Mouse (Mus musculus): ENCODE measurements around the gene Cat.

Cat gene

GRCm38 (mm10) chr2:103484617-103485401 is at the start of gene Cat:
Gene Cat (minus strand): TSS chr2:103485160.
- DNase-seq (ENCODE audit: low spot score): peak; percentile 97

GRCm38 (mm10) chr2:103525596-103525995 is 40.6 kb upstream of the Cat start:
- DNase-seq (ENCODE audit: low spot score): no peak

GRCm38 (mm10) chr2:103516472-103516871 is 31.5 kb upstream of the Cat start:
- no peak for DNase-seq (ENCODE audit: low spot score)

- no peak for DNase-seq (ENCODE audit: low spot score)
Measured at GRCm38 (mm10) chr2:103515513-103516180, 30.7 kb upstream of the Cat start.

GRCm38 (mm10) chr2:103512066-103512795 is 27.3 kb upstream of the Cat start:
- DNase-seq (ENCODE audit: low spot score): no peak

GRCm38 (mm10) chr2:103511631-103512030 is 26.7 kb upstream of the Cat start:
- no peak for DNase-seq (ENCODE audit: low spot score)

GRCm38 (mm10) chr2:103511042-103511441 is 26.1 kb upstream of the Cat start:
- no peak for DNase-seq (ENCODE audit: low spot score)

GRCm38 (mm10) chr2:103507651-103508050 is 22.7 kb upstream of the Cat start:
- DNase-seq (ENCODE audit: low spot score): no peak

GRCm38 (mm10) chr2:103505956-103506355 is 21.0 kb upstream of the Cat start:
- DNase-seq (ENCODE audit: low spot score): no peak

GRCm38 (mm10) chr2:103504463-103504862 is 19.5 kb upstream of the Cat start:
- DNase-seq (ENCODE audit: low spot score): no peak

- DNase-seq (ENCODE audit: low spot score): no peak
Measured at GRCm38 (mm10) chr2:103500769-103501168, 15.8 kb upstream of the Cat start.

- DNase-seq (ENCODE audit: low spot score): no peak
Measured at GRCm38 (mm10) chr2:103495633-103496418, 10.9 kb upstream of the Cat start.

GRCm38 (mm10) chr2:103493827-103494226 is 8.9 kb upstream of the Cat start:
- DNase-seq (ENCODE audit: low spot score): no peak

GRCm38 (mm10) chr2:103492526-103492925 is 7.6 kb upstream of the Cat start:
- DNase-seq (ENCODE audit: low spot score): no peak

- DNase-seq (ENCODE audit: low spot score): no peak
Measured at GRCm38 (mm10) chr2:103483986-103484520, 907 bp downstream of the Cat start.

GRCm38 (mm10) chr2:103483289-103483985 is 1.5 kb downstream of the Cat start:
- no peak for DNase-seq (ENCODE audit: low spot score)

GRCm38 (mm10) chr2:103481314-103482231 is 3.4 kb downstream of the Cat start:
- no peak for DNase-seq (ENCODE audit: low spot score)

- no peak for DNase-seq (ENCODE audit: low spot score)
Measured at GRCm38 (mm10) chr2:103480871-103481270, 4.1 kb downstream of the Cat start.

GRCm38 (mm10) chr2:103480240-103480639 is 4.7 kb downstream of the Cat start:
- no peak for DNase-seq (ENCODE audit: low spot score)

- no peak for DNase-seq (ENCODE audit: low spot score)
Measured at GRCm38 (mm10) chr2:103478326-103478725, 6.6 kb downstream of the Cat start.
